Mouse (Mus musculus) ES-Bruce4 (cell line): ENCODE measurements around the gene P2rx7. TPM values are rescaled to one million over a fixed set of nuclear protein-coding genes. Genes with fewer than 3 reads are reported as not detected.

Experiments used
- H3K27ac ChIP-seq: 2 replicates; pipeline ENCODE4 v1.5.1; 2012; ENCODE audit warnings: low read length, inconsistent platforms; ENCODE audit not compliant: insufficient read depth
- H3K27me3 ChIP-seq: 2 replicates; pipeline ENCODE4 v1.6.1; 2012; ENCODE audit warnings: mild to moderate bottlenecking, low read length, inconsistent platforms; ENCODE audit not compliant: control insufficient read depth, poor library complexity, insufficient read depth, severe bottlenecking
- H3K36me3 ChIP-seq: 2 replicates; pipeline ENCODE4 v1.6.1; 2012; ENCODE audit warnings: inconsistent platforms, mild to moderate bottlenecking, low read length, moderate library complexity; ENCODE audit not compliant: control insufficient read depth, poor library complexity, insufficient read depth, severe bottlenecking
- H3K4me1 ChIP-seq: one replicate; pipeline ENCODE4 v1.8.1; 2011; ENCODE audit warnings: low read length; ENCODE audit not compliant: control insufficient read depth, insufficient read depth
- H3K4me3 ChIP-seq: 2 replicates; pipeline ENCODE4 v1.5.1; 2011; ENCODE audit warnings: low read depth, mild to moderate bottlenecking, low read length
- H3K9ac ChIP-seq: 2 replicates; pipeline ENCODE4 v1.6.1; 2012; ENCODE audit warnings: low read depth, mild to moderate bottlenecking, inconsistent platforms; ENCODE audit not compliant: poor library complexity, severe bottlenecking
- H3K9me3 ChIP-seq: replicated peaks from 2 replicates; pipeline ENCODE4 v1.6.1; 2012; ENCODE audit warnings: mild to moderate bottlenecking, low read length, inconsistent platforms; ENCODE audit not compliant: control insufficient read depth, poor library complexity, insufficient read depth, severe bottlenecking
- CTCF ChIP-seq: IDR thresholded peaks from one replicate; pipeline ENCODE4 v1.8.1; 2011; ENCODE audit warnings: low read depth, low read length
- EP300 ChIP-seq: IDR thresholded peaks from 2 replicates; pipeline ENCODE4 v1.6.1; 2011; ENCODE audit warnings: low read depth, low read length; ENCODE audit not compliant: insufficient read depth
- POLR2A ChIP-seq: IDR thresholded peaks from one replicate; pipeline ENCODE4 v1.8.1; 2011; ENCODE audit warnings: low read length; ENCODE audit not compliant: insufficient read depth
- polyA plus RNA-seq: library from polyadenylated mRNA; stranded (reverse); fragments of >200 nt; gene quantifications from 2 replicates; pipeline ENCODE4 v1.2.4, GENCODE M21; 2011; ENCODE audit warnings: low read depth; ENCODE audit not compliant: missing spikeins, insufficient read depth, insufficient read length

The P2rx7 gene
- polyA plus RNA-seq, 1 experiment = 2.7 TPM

- TF ChIP-seq CTCF = no peak
- TF ChIP-seq POLR2A = no peak
- TF ChIP-seq EP300 = no peak
- Histone ChIP-seq H3K4me3 (no peak overlapping the region), H3K9me3 (no peaks in the 10 kb centered on the region), H3K36me3 (no peaks in the 10 kb centered on the region), H3K4me1 (peaks cover 2% of the 10 kb centered on the region), H3K27ac (no peak overlapping the region), H3K27me3 (no peaks in the 10 kb centered on the region), H3K9ac (no peak overlapping the region)
Measured at GRCm38 (mm10) chr5:122649264-122649663, 5.6 kb downstream of the P2rx7 start.

- H3K4me1 ChIP-seq = peaks cover 2% of the 10 kb centered on the region
- TF ChIP-seq POLR2A (no peak), CTCF (no peak), EP300 (no peak)
- H3K27me3 ChIP-seq = no peaks in the 10 kb centered on the region
Measured at GRCm38 (mm10) chr5:122650100-122650499, 6.4 kb downstream of the P2rx7 start.

GRCm38 (mm10) chr5:122652506-122652905 is 8.8 kb downstream of the P2rx7 start:
- Histone ChIP-seq H3K9ac (no peak overlapping the region), H3K9me3 (no peaks in the 10 kb centered on the region), H3K27ac (no peak overlapping the region), H3K36me3 (no peaks in the 10 kb centered on the region), H3K4me3 (no peak overlapping the region), H3K4me1 (peaks cover 2% of the 10 kb centered on the region), H3K27me3 (no peaks in the 10 kb centered on the region)
- TF ChIP-seq POLR2A (no peak), CTCF (no peak), EP300 (no peak)

More at GRCm38 (mm10) chr5:122650100-122650499, 6.4 kb downstream of the P2rx7 start:
- no peak overlapping the region for H3K9ac ChIP-seq
- no peak overlapping the region for H3K27ac ChIP-seq
- no peaks in the 10 kb centered on the region for H3K36me3 ChIP-seq
- no peaks in the 10 kb centered on the region for H3K9me3 ChIP-seq
- H3K4me3 ChIP-seq = no peak overlapping the region

- Histone ChIP-seq H3K27ac (no peak overlapping the region), H3K4me3 (no peak overlapping the region), H3K9me3 (no peaks in the 10 kb centered on the region), H3K27me3 (no peaks in the 10 kb centered on the region), H3K36me3 (no peaks in the 10 kb centered on the region), H3K4me1 (peaks cover 2% of the 10 kb centered on the region), H3K9ac (no peak overlapping the region)
- TF ChIP-seq CTCF (no peak), EP300 (no peak), POLR2A (no peak)
Measured at GRCm38 (mm10) chr5:122653112-122653445, 9.4 kb downstream of the P2rx7 start.

GRCm38 (mm10) chr5:122653446-122654267 is 9.9 kb downstream of the P2rx7 start:
- H3K9me3 ChIP-seq = no peaks in the 10 kb centered on the region
- H3K36me3 ChIP-seq = no peaks in the 10 kb centered on the region
- no peaks in the 10 kb centered on the region for H3K27me3 ChIP-seq
- H3K27ac ChIP-seq = no peak overlapping the region
- TF ChIP-seq EP300 (no peak), CTCF (no peak), POLR2A (no peak)
- H3K9ac ChIP-seq = no peak overlapping the region
- H3K4me3 ChIP-seq = no peak overlapping the region
- peaks cover 2% of the 10 kb centered on the region for H3K4me1 ChIP-seq

- peaks cover 2% of the 10 kb centered on the region for H3K4me1 ChIP-seq
- no peak overlapping the region for H3K27ac ChIP-seq
- no peak overlapping the region for H3K9ac ChIP-seq
- no peaks in the 10 kb centered on the region for H3K9me3 ChIP-seq
- no peaks in the 10 kb centered on the region for H3K36me3 ChIP-seq
- TF ChIP-seq EP300 (no peak), POLR2A (no peak), CTCF (no peak)
- H3K4me3 ChIP-seq = no peak overlapping the region
- H3K27me3 ChIP-seq = no peaks in the 10 kb centered on the region
Measured at GRCm38 (mm10) chr5:122654268-122654573, 10.5 kb downstream of the P2rx7 start.
